Mouse (Mus musculus) left cerebral cortex, postnatal 14 days (tissue): ENCODE measurements around the gene Slc16a4. TPM values are rescaled to one million over a fixed set of nuclear protein-coding genes. Genes with fewer than 3 reads are reported as not detected.
A peak's percentile ranks its signal among the peaks of the same experiment; 100 is the strongest.
"Not testable (repeated sequence)": the region's sequence is repeated elsewhere in the genome, so short reads cannot be mapped to it uniquely, and the experiment has no call there.

ENCODE experiments used
- DNase-seq, 2 experiments: peaks; one replicate each; pipeline ENCODE4 v3.0.0; 2021 to 2022; ENCODE audit warnings: low spot score in 2 of 2, mixed read lengths in 1 of 2
- intact Hi-C: fragments of 180-260 bp; cut with DNase I; formaldehyde crosslinking; loops from one replicate; pipeline ENCODE4 v1.15.1; 2025
- total RNA-seq, 2 experiments: library from RNA; stranded (reverse); gene quantifications; 2 replicates each; pipeline ENCODE4 v1.2.3; 2021

The Slc16a4 gene
- total RNA-seq, 2 experiments from 2014 or later: 2.4 to 2.7 TPM

DNA sequence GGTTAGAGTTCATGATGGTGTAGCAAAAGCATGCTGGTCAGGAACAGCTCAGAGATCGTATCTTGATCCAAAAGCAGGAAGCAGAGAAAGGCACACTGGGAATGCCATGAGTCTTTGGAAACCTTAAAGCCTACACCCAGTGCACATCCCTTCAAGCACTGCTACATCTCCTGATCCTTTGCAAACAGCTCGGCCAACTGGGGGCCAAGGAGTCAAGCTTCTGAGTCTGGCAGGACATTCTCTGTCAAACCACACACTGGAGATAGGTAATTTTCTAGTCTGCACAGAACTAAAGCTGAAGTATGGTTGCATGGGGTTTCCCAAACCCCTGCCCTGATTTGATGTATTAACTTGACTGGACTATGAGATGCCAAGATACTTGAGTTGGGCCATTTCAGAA is 4.9 kb upstream of the Slc16a4 start:
- no peak for DNase-seq
- intact Hi-C loops: no loop called here

GRCm38 (mm10) chr3:107287346-107287745 is 3.7 kb upstream of the Slc16a4 start:
- intact Hi-C loops: no loop called here
- no peak for DNase-seq

DNA sequence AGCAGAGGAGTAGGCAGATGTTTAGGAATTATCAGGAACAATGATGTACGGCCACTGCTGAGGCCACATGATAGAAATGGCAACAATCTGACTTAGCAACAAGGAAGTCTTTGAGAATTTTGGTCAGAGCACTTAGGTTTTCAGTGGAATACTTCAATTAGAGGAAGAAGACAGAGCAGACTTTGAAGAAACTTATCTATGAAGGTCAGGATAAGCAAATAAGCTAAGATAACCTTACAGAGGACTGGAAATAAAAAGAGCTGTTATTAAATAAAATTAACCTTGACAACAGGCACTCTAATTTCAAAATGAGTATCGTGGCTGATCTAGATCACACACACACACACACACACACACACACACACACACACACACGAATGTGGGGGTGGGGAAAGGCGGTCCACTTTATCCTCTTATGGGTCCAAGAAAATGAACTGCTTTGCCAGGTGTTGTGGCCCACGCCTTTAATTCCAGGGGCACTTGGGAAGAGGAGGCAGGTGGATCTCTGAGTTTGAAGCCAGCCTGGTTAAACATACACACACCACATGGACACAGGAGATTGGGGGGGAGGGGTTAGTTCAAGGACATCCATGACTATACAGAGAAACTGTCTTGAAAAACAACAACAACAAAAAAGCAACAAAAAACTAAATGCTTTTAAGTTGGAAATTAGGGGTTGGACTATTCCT is 4.8 kb downstream of the Slc16a4 start:
- no peak for DNase-seq
- intact Hi-C loops: no loop called here

DNA sequence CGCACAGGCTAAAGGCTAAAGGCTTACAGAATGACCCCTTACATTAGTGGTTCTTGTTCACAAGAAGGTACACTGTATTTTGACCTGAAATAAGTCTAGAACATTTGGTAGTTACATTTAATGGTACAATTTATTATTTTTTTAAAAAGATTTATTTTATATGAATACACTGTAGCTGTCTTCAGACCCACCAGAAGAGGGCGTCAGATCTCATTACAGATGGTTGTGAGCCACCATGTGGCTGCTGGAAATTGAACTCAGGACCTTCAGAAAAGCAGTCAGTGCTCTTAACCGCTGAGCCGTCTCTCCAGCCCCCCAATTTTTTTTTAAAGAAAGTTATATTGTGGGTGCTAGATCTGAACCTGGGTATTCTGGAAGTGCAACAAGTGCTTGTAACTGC is 5.9 kb downstream of the Slc16a4 start:
- intact Hi-C loops, DNase-seq: not testable (repeated sequence)

GRCm38 (mm10) chr3:107317338-107317737 is 26.3 kb downstream of the Slc16a4 start:
- intact Hi-C loops: no loop called here
- no peak for DNase-seq

- intact Hi-C loops: no loop called here
- no peak for DNase-seq
Observed at GRCm38 (mm10) chr3:107321141-107321540, 30.1 kb downstream of the Slc16a4 start.

DNA sequence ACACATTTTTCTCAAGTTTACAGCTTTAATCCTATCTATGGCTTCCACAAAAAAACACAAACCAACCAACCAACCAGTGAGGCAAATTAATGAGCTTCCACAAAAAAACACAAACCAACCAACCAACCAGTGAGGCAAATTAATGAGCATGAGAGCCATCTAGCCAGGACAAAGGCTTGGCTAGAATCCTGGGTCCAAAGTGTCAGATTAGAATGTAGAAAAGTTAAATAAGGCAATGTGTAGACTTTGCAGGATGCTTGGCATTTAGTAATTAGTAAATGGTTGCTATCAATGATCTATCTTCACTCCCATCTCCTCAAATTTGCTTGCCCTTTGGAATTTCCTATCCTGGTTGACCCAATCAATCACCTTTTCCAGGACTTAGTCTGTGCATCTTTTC is 30.7 kb downstream of the Slc16a4 start:
- intact Hi-C loops: no loop called here
- DNase-seq: no peak

- no peak for DNase-seq
Observed at GRCm38 (mm10) chr3:107326442-107326841, 35.4 kb downstream of the Slc16a4 start.

GRCm38 (mm10) chr3:107330503-107331424 is 39.7 kb downstream of the Slc16a4 start:
- peak in 1 of 2 experiments; percentile 3 for DNase-seq
- intact Hi-C loops: loop anchor here (5.0 kb wide), 3 partner anchors 38 to 293 kb away; partner anchors contain the start of genes Kcna3, Lamtor5 and Slc16a4

More at GRCm38 (mm10) chr3:107326442-107326841, 35.4 kb downstream of the Slc16a4 start:
- intact Hi-C loops: no loop called here

DNA sequence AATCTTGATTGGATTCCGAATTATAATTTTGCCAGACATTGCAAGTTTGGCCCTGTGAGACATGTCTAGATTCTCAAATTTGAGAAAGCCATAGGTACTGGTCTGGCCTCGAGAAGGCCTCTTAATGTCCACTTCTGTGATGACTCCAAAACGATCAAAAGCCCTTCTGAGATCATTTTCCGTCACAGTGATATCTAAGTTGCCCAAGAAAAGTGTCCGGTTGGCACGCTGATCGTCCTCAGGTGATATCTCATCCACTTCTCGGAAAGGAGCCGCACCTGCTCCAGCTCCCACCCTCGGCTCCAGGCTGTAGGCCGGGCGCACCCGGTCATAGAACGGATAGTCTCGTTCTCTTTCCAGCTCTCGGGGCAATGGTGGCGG is 40.7 kb downstream of the Slc16a4 start:
- intact Hi-C loops: loop anchor here (5.0 kb wide), 3 partner anchors 39 to 294 kb away; partner anchors contain the start of genes Kcna3, Lamtor5 and Slc16a4
- no peak for DNase-seq

- intact Hi-C loops: loop anchor here (5.0 kb wide), 3 partner anchors 40 to 295 kb away; partner anchors contain the start of genes Kcna3, Lamtor5 and Slc16a4
- peak; percentile 32 to 65 for DNase-seq
Observed at GRCm38 (mm10) chr3:107332127-107332959, 41.3 kb downstream of the Slc16a4 start.

- intact Hi-C loops: loop anchor here (5.0 kb wide), 3 partner anchors 41 to 296 kb away; partner anchors contain the start of genes Kcna3, Lamtor5 and Slc16a4
Observed at GRCm38 (mm10) chr3:107332960-107333380, 41.9 kb downstream of the Slc16a4 start.

DNA sequence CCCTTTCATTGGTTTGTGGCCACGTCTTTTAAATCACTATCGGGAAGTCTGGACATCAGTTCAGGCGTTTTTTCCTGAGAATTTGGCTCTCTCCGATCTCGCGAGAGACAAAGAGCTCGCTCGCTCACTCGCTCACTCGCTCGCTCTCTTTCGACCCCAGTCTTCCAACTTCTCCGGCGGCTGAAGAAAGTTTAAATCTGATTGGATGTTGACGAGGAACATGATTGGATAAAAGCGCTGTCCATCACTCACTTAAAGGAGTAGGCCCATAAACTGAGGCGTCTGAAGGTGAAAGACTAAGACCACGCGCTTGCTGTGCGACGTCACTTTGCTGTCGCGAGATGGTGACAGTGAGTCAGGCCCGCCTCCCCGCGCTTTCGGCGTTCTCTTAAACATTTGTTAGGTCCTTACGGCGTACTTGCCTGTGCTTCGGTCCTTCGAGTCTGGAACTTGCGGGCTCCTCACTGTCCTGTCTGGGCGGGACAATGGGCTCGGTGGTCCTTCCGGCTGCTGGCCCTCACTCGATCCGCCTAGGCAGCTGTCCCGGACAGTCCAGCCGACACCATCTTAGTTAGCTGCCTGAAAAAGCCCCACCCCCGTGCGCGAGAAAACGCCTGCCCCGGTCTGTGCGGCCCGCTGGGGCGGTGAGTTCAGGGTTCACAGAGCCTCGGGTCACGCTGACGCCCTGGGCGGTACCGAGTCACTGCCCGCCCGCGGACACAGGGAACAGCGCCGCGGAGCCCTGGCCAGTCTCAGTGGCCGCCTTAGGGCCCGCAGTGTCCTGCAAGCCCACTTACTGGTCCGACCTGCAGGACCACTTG is 42.6 kb downstream of the Slc16a4 start, which contains the start of gene Rbm15:
Gene Rbm15 (minus strand): TSS at position 293 of the 821 bp plus-strand sequence.
- intact Hi-C loops: loop anchor here (5.0 kb wide), 3 partner anchors 41 to 296 kb away; partner anchors contain the start of genes Kcna3, Lamtor5 and Slc16a4
- peak; percentile 99 to 100 for DNase-seq

More at GRCm38 (mm10) chr3:107332960-107333380, 41.9 kb downstream of the Slc16a4 start:
- DNase-seq: peak; percentile 97 to 100

- intact Hi-C loops: loop anchor here (5.0 kb wide), 3 partner anchors 42 to 297 kb away; partner anchors contain the start of genes Kcna3, Lamtor5 and Slc16a4
Observed at GRCm38 (mm10) chr3:107334202-107334934, 43.3 kb downstream of the Slc16a4 start.

DNA sequence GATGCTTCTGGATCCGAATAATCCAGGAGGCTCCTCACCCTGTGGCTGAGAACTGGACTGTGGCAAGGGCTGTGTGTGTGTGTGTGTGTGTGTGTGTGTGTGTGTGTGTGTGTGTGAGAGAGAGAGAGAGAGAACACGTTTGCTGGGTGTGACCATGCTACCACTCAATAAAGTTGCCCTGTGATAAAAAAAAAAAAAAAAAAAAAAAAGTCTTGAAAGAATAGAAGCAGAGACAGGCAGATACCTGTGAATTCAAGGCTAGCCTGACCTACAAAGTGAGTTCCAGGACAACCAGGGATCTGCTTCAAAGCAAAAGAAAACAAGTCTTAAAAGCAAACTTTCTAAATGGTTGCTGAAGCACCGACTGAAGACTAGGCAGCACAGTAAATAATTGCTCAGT is 52.9 kb downstream of the Slc16a4 start:
- intact Hi-C loops: no loop called here
- no peak for DNase-seq

More at GRCm38 (mm10) chr3:107334202-107334934, 43.3 kb downstream of the Slc16a4 start:
- no peak for DNase-seq

DNA sequence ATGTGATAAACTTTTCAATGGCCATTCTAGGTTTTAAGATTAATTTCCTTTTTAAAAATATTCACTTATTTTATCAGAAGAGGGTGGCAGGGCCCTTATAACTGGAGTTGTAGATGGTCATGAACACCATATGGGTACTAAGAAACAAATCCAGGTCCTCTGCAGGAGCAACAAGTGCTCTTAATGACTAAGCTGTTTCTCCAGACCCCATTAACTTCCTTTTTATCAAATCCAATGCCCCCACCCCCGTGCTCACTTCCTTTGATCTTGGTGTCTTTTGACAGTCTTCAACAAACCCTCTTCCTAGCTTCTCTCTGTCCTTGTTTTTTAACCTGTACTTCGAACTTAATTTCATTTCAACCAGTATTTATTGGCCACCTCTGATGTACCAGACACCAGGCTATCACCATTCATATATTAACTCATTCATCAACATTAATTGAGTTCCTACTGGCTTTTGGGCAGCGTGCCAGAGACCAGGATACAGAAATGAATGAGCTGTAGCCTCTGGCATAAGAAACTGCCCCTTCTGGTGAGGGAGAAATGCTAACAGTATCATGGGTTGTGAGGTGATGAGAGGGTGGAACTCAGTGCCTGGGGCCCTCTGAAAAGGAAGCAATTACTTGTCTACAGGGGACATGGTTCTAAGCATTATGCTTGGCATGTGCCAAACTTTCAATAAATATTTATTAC is 54.1 kb downstream of the Slc16a4 start:
- DNase-seq: no peak
- intact Hi-C loops: no loop called here

GRCm38 (mm10) chr3:107349006-107349405 is 58.0 kb downstream of the Slc16a4 start:
- intact Hi-C loops: no loop called here
- peak; percentile 48 to 64 for DNase-seq
